Comparison of ENCODE assay signal across 9 mouse cellular contexts in genomic region chr2:153953836-153954235, GRCm38 (mm10). TPM values are rescaled to one million over a fixed set of nuclear protein-coding genes. Genes with fewer than 3 reads are reported as not detected.
DNase-seq lines count a peak whose midpoint lies in the region; ATAC-seq and TF ChIP-seq lines count a peak whose summit lies in the region.
"Had no signal": no experiment of that assay in that cellular context is flagged by ENCODE, and none has a peak within 500 bp of the region (broad histone marks: within the 10 kb centered on the region; RNA-seq: fewer than 3 reads in every experiment).

No protein-coding gene starts in this region.

- no peak for TF ChIP-seq EP300 in lung, postnatal 0 days (IDR thresholded peaks at IDR 0.05)

- H3K9me3 ChIP-seq in forebrain, embryonic 13.5 days (replicated peaks): no peaks in the 10 kb centered on the region
- H3K9me3 ChIP-seq in lung, postnatal 0 days (ENCODE audit: low read length): no peaks in the 10 kb centered on the region
- no peaks in the 10 kb centered on the region for H3K9me3 ChIP-seq in stomach, embryonic 16.5 days (replicated peaks; ENCODE audit: control insufficient read depth, low read length)

- 14% methylated on average over 6 of the region's 6 CpGs for WGBS in cerebellum, adult 2 months
- 6% methylated on average over 6 of the region's 6 CpGs for WGBS in forebrain, embryonic 13.5 days
- 7% methylated on average over 6 of the region's 6 CpGs for WGBS in kidney, adult 2 months
- 9% methylated on average over 6 of the region's 6 CpGs for WGBS in lung, postnatal 0 days
- WGBS in stomach, embryonic 16.5 days: 6% methylated on average over 6 of the region's 6 CpGs

- H3K27ac ChIP-seq in cerebellum, adult 2 months (ENCODE audit: insufficient read depth, low read length): no peak overlapping the region
- no peak overlapping the region for H3K27ac ChIP-seq in forebrain, embryonic 13.5 days
- no peak overlapping the region for H3K27ac ChIP-seq in kidney, adult 2 months (ENCODE audit: insufficient read depth, low read depth, low read length)
- H3K27ac ChIP-seq in lung, postnatal 0 days (ENCODE audit: low read length): no peak overlapping the region
- no peak overlapping the region for H3K27ac ChIP-seq in stomach, embryonic 16.5 days (ENCODE audit: low read length)

- 0 out of 2 replicates have a peak, but pooled peaks cover 3% of the 10 kb centered on the region for H3K4me1 ChIP-seq in cerebellum, adult 2 months (ENCODE audit: control insufficient read depth, insufficient read depth, low read length)
- H3K4me1 ChIP-seq in forebrain, embryonic 13.5 days: no peaks in the 10 kb centered on the region
- no peaks in the 10 kb centered on the region for H3K4me1 ChIP-seq in kidney, adult 2 months (ENCODE audit: control insufficient read depth, insufficient read depth, low read length)
- no peaks in the 10 kb centered on the region for H3K4me1 ChIP-seq in lung, postnatal 0 days (ENCODE audit: insufficient read depth, low read depth, low read length)
- H3K4me1 ChIP-seq in stomach, embryonic 16.5 days (ENCODE audit: control insufficient read depth, insufficient read depth, low read length): no peaks in the 10 kb centered on the region

- no peaks in the 10 kb centered on the region for H3K27me3 ChIP-seq in cerebellum, adult 2 months (ENCODE audit: control insufficient read depth, insufficient read depth, low read length)
- H3K27me3 ChIP-seq in forebrain, embryonic 13.5 days: no peaks in the 10 kb centered on the region
- H3K27me3 ChIP-seq in kidney, adult 2 months (replicated peaks; ENCODE audit: control insufficient read depth, insufficient read depth, low read length): no peaks in the 10 kb centered on the region
- no peaks in the 10 kb centered on the region for H3K27me3 ChIP-seq in lung, postnatal 0 days (replicated peaks; ENCODE audit: insufficient read depth, low read length)
- H3K27me3 ChIP-seq in stomach, embryonic 16.5 days (ENCODE audit: control insufficient read depth, insufficient read depth, low read length): no peaks in the 10 kb centered on the region

- H3K4me3 ChIP-seq in cerebellum, adult 2 months (replicated peaks; ENCODE audit: insufficient read depth, low read depth, low read length): no peak overlapping the region
- H3K4me3 ChIP-seq in forebrain, embryonic 13.5 days: no peak overlapping the region
- H3K4me3 ChIP-seq in kidney, adult 2 months (ENCODE audit: insufficient read depth, low read depth, low read length): no peak overlapping the region
- H3K4me3 ChIP-seq in lung, postnatal 0 days (ENCODE audit: low read depth, low read length): no peak overlapping the region
- H3K4me3 ChIP-seq in stomach, embryonic 16.5 days (replicated peaks; ENCODE audit: low read length): no peak overlapping the region

- no peak for ATAC-seq in cerebellum, adult (ENCODE audit: insufficient number of reproducible peaks, low FRiP score, low TSS enrichment)
- no peak for ATAC-seq in forebrain, embryonic 13.5 days
- ATAC-seq in lung, postnatal 0 days: peak; percentile 30
- ATAC-seq in stomach, embryonic 16.5 days (ENCODE audit: insufficient read depth, low FRiP score): peak; percentile 25; the same call in 1 of the 2 replicates

- no peak for TF ChIP-seq POLR2A in cerebellum, adult 2 months (IDR thresholded peaks at IDR 0.05; ENCODE audit: borderline replicate concordance, insufficient read depth, low read length)
- no peak for TF ChIP-seq POLR2A in kidney, adult 2 months (IDR thresholded peaks at IDR 0.05; ENCODE audit: low read depth, low read length)

- DNase-seq in cerebellum, adult 2 months: peak in 1 of 2 experiments; percentile 32
- DNase-seq in B cell, adult 2 months: peak; percentile 71 to 73
- DNase-seq in adrenal gland, postnatal 4 days (ENCODE audit: low spot score in 2 of 2): peak; percentile 19 to 31
- DNase-seq in kidney, adult 2 months: peak; percentile 11
- peak; percentile 64 for DNase-seq in lung, postnatal 0 days (ENCODE audit: low spot score)

- no peak overlapping the region for H3K9ac ChIP-seq in forebrain, embryonic 13.5 days
- H3K9ac ChIP-seq in lung, postnatal 0 days (replicated peaks; ENCODE audit: low read depth): no peak overlapping the region
- H3K9ac ChIP-seq in stomach, embryonic 16.5 days (ENCODE audit: low read length): no peak overlapping the region

- H3K4me2 ChIP-seq in forebrain, embryonic 13.5 days: peak overlapping the region; percentile 36
- no peak overlapping the region for H3K4me2 ChIP-seq in lung, postnatal 0 days (replicated peaks; ENCODE audit: low read depth, low read length)
- peak overlapping the region; percentile 39; the same call in 1 of the 2 replicates for H3K4me2 ChIP-seq in stomach, embryonic 16.5 days (ENCODE audit: low read depth, low read length)

- H3K36me3 ChIP-seq in forebrain, embryonic 13.5 days (ENCODE audit: poor library complexity, severe bottlenecking): no peaks in the 10 kb centered on the region
- no peaks in the 10 kb centered on the region for H3K36me3 ChIP-seq in kidney, adult 2 months (ENCODE audit: control insufficient read depth, insufficient read depth, low read length)
- H3K36me3 ChIP-seq in lung, postnatal 0 days (ENCODE audit: insufficient read depth, low read length): no peaks in the 10 kb centered on the region
- H3K36me3 ChIP-seq in stomach, embryonic 16.5 days (ENCODE audit: control insufficient read depth, insufficient read depth, low read length): no peaks in the 10 kb centered on the region

- peak; percentile 51; the same call in 1 of the 2 replicates for TF ChIP-seq CTCF in cerebellum, adult 2 months (IDR thresholded peaks at IDR 0.05; ENCODE audit: borderline replicate concordance, insufficient read depth, low read depth, low read length)
- TF ChIP-seq CTCF in kidney, adult 2 months (conservative IDR thresholded peaks at IDR 0.05; ENCODE audit: insufficient read depth, insufficient read length, low read depth, low read length): peak; percentile 55
- TF ChIP-seq CTCF in lung, postnatal 0 days (IDR thresholded peaks at IDR 0.05): peak; percentile 72

RNA-seq across cellular contexts. Expression of gene Bpifb4, which starts 15.8 kb away (rescaled TPM):
- polyA plus RNA-seq in cerebellum, adult 2 months (2012; rRNA removed): 0.05 and 0.13 TPM in 2 replicates
- total RNA-seq in adrenal gland, postnatal 4 days (2021): under 1 TPM in 1 of 2 experiments, not detected in 1; 0.20 TPM
- polyA plus RNA-seq in forebrain, embryonic 13.5 days (2015; fragmentation: Nextera tagmentation; extraction: Ambion mirVana): not detected in 2 replicates
- polyA plus RNA-seq in kidney, adult 2 months (2012; rRNA removed): not detected in 2 replicates
- not detected in 2 replicates for polyA plus RNA-seq in lung, postnatal 0 days (2015; fragmentation: Nextera tagmentation; extraction: Ambion mirVana)
- not detected in 2 replicates for polyA plus RNA-seq in stomach, embryonic 16.5 days (2015; fragmentation: Nextera tagmentation; extraction: Ambion mirVana)
- total RNA-seq: left cerebral cortex, postnatal 25 days had no signal

RNA-seq across cellular contexts. Expression of gene Bpifa6, which starts 20.9 kb away (rescaled TPM):
- not detected in 2 replicates for polyA plus RNA-seq in cerebellum, adult 2 months (2012; rRNA removed)
- not detected for total RNA-seq in adrenal gland, postnatal 4 days (2021)
- polyA plus RNA-seq in forebrain, embryonic 13.5 days (2015; fragmentation: Nextera tagmentation; extraction: Ambion mirVana): not detected in 2 replicates
- polyA plus RNA-seq in kidney, adult 2 months (2012; rRNA removed): not detected in 2 replicates
- polyA plus RNA-seq in lung, postnatal 0 days (2015; fragmentation: Nextera tagmentation; extraction: Ambion mirVana): not detected in 2 replicates
- not detected in 2 replicates for polyA plus RNA-seq in stomach, embryonic 16.5 days (2015; fragmentation: Nextera tagmentation; extraction: Ambion mirVana)
- total RNA-seq: left cerebral cortex, postnatal 25 days had no signal

RNA-seq across cellular contexts. Expression of gene Bpifb3, which starts 35.8 kb away (rescaled TPM):
- polyA plus RNA-seq in cerebellum, adult 2 months (2012; rRNA removed): not detected in 2 replicates
- not detected for total RNA-seq in adrenal gland, postnatal 4 days (2021)
- not detected in 2 replicates for polyA plus RNA-seq in forebrain, embryonic 13.5 days (2015; fragmentation: Nextera tagmentation; extraction: Ambion mirVana)
- polyA plus RNA-seq in kidney, adult 2 months (2012; rRNA removed): not detected in 2 replicates
- polyA plus RNA-seq in lung, postnatal 0 days (2015; fragmentation: Nextera tagmentation; extraction: Ambion mirVana): not detected in 2 replicates
- polyA plus RNA-seq in stomach, embryonic 16.5 days (2015; fragmentation: Nextera tagmentation; extraction: Ambion mirVana): not detected in 2 replicates
- total RNA-seq: left cerebral cortex, postnatal 25 days had no signal

RNA-seq across cellular contexts. Expression of gene Bpifb6, which starts 53.6 kb away (rescaled TPM):
- 0.16 and 0.22 TPM in 2 replicates for polyA plus RNA-seq in cerebellum, adult 2 months (2012; rRNA removed)
- 1 to 10 TPM; 3.0 TPM for total RNA-seq in adrenal gland, postnatal 4 days (2021)
- polyA plus RNA-seq in forebrain, embryonic 13.5 days (2015; fragmentation: Nextera tagmentation; extraction: Ambion mirVana): not detected in 2 replicates
- polyA plus RNA-seq in kidney, adult 2 months (2012; rRNA removed): 0.06 TPM in 1 of 2 replicates, not detected in the other
- not detected in 2 replicates for polyA plus RNA-seq in lung, postnatal 0 days (2015; fragmentation: Nextera tagmentation; extraction: Ambion mirVana)
- not detected in 2 replicates for polyA plus RNA-seq in stomach, embryonic 16.5 days (2015; fragmentation: Nextera tagmentation; extraction: Ambion mirVana)
- total RNA-seq: left cerebral cortex, postnatal 25 days had no signal

RNA-seq across cellular contexts. Expression of gene Bpifa2, which starts 54.2 kb away (rescaled TPM):
- not detected in 2 replicates for polyA plus RNA-seq in cerebellum, adult 2 months (2012; rRNA removed)
- 1 to 10 TPM in 1 of 2 experiments, under 1 TPM in 1; 0.68 to 1.3 TPM for total RNA-seq in adrenal gland, postnatal 4 days (2021)
- polyA plus RNA-seq in forebrain, embryonic 13.5 days (2015; fragmentation: Nextera tagmentation; extraction: Ambion mirVana): not detected in 2 replicates
- polyA plus RNA-seq in kidney, adult 2 months (2012; rRNA removed): not detected in 2 replicates
- not detected in 2 replicates for polyA plus RNA-seq in lung, postnatal 0 days (2015; fragmentation: Nextera tagmentation; extraction: Ambion mirVana)
- not detected in 2 replicates for polyA plus RNA-seq in stomach, embryonic 16.5 days (2015; fragmentation: Nextera tagmentation; extraction: Ambion mirVana)
- total RNA-seq: left cerebral cortex, postnatal 25 days had no signal

Comparison
In these comparisons a context has a peak if more than half of its experiments do, and no peak if none do; other contexts are left out.
1. ATAC-seq: peak in lung, postnatal 0 days (single experiment) and stomach, embryonic 16.5 days (single experiment); none in cerebellum, adult (single experiment) and forebrain, embryonic 13.5 days (single experiment).
2. Peak in every context shown above with its lines, with median percentiles within 50 percentile points of each other: CTCF ChIP-seq.